Mouse (Mus musculus) frontal cortex, postnatal 25 days (tissue): ENCODE measurements at regions not wholly inside any gene's neighbourhood (a gene's known extent, or its start where the extent isn't known, plus 50 kb on each side); places are given as distances from the start of the nearest gene placed in this dataset.
A peak's percentile ranks its signal among the peaks of the same experiment; 100 is the strongest.

Experiments
- DNase-seq, 2 experiments: peaks; one replicate each; pipeline ENCODE4 v3.0.0; 2022; ENCODE audit warnings: low spot score in 2 of 2

DNA sequence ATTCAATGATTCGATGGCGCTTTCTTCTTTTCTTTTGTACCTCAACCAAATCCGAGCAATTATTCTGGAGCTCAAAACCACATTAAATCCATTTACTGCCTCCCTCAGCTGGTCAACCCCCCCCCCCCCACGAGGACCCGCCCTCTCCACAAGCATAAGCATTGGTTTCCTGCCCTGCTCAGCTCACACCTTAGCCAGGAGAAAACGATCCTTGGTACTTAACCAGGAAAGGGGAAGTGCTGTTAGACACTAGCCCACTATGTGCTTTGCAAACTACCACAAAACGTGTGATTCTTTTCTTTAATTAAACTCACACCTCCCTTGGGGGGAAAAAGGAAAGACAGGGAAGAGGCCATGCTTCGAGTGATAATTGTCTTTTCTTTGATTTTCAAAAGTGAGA lies 169.8 kb downstream of the Arrdc4 start:
- no peak for DNase-seq

DNA sequence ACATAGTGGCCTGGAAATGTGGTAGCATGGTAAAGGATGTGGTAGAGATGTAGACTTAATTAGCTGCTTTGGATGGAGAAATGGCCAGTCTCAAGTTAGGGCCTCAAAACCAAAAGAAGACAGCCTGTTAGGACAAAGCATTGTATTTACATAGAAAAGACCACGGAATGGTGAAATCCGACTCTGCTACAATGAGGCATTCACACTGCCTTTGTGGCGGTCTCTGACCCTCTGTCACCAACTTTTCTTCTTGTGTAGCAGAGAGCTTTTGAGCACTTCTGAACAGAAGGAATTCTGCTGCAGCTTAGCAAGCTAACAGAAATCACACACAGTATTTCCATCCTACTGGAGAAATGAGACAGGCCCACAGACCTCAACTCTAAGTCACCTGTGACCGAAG lies 177.7 kb downstream of the Arrdc4 start:
- no peak for DNase-seq

DNA sequence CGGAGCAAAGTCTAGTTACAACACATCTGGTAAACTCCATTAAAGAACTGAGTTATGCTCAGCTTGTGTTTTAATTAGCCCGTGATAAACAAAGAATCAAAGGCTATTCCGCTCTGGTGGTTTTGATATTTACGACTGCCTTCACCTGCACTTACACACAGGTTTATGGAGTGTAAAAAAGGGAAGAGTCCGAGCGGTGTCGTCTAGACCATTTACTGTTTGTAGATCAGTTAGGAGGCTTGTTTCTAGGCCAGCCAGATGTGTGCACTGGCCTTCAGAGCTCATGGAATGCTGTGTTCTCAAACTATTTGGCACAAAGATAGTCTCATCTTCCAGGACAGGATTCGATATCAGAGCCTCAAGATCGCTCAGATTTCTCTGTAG lies 180.9 kb downstream of the Arrdc4 start:
- DNase-seq, result no peak

DNA sequence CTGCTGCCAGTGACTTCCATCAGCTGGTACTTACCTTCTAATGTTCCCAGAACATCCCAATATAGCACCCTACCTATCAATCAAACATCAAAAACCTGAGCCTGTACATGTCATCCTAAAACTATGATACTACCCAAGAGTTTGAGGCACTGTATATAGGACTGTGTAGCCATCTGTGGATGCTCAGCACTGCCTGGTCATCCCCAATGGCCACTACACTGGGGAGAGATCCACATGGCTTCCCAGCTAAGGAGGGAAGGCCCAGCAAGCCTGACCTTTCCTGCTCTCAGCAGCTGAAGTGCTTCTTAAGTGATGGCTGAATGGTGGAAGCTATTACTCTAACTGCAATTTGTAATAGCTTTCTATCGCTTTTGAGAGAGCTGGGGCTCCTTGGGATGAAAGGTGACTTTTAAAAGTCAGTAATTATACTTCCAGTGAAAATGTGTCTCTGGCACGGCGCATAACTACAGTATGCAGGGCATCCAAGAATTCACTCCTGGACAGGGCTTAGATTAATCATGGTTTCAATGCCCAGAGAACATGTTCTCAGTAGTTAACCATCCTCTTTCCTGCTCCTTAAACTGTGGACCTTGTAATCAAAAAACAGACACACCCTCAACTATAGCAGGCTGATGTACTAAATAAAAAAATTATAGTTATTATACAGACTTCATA lies 181.5 kb downstream of the Arrdc4 start:
- no peak for DNase-seq

DNA sequence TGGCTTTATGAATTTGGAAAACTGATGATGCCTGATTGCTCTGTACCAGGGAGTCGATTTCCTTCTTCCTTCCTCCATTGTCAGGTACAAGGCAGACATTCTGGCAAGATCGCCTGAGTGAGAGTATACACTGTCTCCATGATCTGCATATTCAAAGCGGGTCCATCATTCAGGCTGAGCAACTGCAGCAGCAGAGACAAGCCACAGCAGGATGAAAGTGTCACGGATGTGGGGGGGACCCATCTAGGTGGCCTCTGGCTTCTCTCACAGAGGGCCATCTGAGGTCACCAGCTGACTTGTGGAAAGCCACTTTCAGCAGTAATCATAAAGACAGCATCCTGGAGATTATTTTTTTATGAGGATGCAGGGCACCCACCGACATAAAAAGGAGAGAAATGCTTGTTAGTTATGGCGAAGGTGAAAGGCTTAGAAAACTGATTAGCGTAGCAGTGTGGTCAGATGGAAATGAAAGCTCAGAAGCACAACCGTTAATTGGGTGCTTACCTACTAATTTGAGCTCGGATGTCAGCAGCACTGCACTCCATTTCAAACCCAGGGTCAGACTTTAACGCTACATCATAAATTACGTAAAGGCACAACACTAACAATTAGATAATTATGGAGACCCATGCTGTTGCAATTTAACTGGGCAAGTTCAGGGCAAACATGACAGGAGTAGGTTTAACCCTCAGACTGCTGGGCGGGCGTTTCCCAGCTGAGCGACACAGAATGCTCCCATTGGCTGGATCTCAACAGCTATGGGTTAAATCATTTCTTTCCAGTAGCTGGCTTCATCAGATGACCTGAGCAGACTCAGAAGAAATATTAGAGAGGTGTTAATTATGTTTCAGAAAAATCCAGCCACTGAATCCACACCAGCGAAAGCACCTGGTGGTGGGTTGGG lies 189.3 kb downstream of the Arrdc4 start:
- DNase-seq, result no peak

DNA sequence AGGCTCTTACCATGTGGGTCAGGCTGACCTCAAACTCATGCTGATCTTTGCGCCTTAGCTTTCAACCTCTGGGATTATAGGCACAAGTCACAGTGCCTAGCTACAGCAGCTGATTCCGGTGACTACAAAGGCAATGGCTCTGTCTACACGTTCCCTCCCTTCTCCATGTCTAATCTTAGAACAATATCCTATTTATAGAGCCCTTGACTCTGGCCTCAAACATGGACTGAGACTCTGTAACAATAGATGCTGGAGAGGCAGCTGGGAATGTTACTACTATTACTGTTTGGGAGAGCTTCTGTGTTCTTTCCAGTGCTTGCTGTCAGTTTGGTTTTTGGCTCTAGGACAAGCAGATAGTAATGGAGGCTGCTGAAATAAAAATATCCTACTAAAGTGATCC lies 198.7 kb downstream of the Arrdc4 start:
- no peak for DNase-seq

DNA sequence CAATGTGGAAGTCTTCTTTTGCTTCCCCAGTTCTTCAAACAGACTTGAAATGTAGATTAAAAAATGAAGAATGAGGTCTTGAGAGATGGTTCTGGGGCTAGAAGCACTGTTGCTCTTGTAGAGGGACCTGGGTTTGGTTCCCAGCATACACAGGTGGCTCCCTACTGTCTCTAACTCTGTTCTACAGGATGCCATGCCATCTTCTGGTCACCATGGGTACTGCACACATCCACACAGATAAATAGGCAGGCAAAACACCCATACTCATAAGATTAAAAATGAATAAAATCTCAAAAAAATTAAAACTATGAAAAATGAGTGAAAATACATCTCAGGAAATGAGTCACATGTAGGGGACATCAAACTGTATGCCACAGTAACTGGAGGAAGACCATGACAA lies 200.9 kb downstream of the Arrdc4 start:
- DNase-seq, result no peak

DNA sequence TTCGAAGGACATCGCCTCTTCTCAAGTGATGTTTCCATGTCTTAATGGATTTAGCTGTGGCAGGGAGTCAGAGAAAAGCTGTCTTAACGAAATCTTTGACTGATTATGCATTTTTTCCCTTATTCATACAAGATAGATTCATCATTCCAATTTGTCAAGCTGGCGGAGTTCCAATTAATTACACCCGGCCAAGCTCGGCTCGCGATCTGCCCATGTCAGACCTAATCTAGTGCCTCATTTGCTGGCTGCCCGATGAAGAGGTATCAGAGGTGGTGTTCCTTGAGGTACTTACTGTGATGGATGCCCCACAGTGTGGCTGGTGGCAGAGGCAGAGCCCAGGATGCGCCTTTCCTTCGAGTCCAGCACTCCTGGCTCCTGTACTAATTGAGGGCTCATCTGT lies 204.9 kb downstream of the Arrdc4 start:
- no peak for DNase-seq

DNA sequence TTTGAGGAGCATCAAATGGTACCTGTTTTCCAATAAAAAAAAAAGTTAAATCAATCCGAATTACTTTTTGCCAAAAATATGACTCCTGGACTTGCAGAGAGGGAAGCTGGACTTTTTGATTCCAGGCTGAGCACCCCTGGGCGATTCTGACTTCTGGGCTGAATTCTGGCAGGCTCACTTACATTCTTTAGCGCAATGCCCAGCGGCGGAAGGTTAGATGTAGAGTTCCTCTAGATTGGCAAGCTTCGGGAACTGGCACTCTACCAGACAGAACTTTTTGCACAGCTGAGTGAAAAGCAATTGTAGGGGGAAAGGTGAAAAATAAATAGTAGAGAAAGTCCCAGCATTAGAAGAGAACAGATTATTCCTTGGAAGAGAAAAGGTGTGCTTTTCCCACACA lies 235.5 kb downstream of the Fam169b start:
- no peak for DNase-seq

DNA sequence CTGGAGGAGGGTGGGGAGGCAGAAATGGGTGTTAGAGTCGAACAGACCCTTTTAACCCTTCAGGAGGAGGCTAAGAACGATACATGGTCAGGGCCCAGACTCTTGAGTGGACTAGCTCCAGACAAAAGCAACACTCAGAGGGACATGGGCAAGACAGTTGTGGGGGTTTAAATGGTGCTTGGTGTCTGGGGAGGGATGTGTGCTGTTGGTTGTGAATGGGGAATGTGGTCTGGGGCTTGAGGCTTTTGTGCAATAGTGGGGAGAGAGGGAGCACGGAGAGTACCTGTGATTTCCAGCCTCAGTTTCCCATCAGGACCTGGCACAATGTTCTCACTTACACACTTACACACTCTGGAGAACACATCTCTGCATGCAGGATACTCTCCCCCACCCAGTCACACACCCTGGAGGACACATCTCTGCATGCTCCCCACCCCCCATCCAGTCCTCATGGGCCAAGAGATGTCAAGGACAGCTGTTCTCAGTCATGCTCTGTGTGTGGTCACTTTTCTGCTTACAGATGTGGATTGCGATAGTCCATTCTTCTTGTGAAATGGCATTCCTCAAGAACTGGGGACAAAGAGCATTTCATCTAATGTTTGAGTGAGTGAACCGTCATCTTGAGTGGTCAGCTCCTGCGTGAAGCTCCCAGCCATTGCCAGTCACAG lies 217.6 kb downstream of the Fam169b start:
- DNase-seq, result no peak

DNA sequence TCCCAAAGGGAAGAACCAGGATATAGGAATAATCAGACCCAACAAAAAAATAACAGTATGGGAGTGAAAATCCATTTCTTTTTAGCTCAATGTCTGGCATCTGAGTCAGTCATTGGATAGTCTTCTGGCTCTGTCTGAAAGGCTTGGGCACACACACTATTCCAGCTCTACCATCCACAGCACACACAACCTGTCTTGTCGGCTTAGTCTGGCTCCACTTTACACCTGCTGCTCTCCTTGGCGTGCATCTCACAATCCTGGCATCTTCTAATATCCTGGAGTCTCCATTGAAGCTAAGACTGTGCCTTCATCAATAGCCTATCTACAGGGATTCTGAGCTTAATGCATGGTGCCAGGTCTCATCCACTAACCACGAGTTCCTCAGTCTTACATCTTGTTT lies 213.0 kb downstream of the Fam169b start:
- DNase-seq, result no peak

DNA sequence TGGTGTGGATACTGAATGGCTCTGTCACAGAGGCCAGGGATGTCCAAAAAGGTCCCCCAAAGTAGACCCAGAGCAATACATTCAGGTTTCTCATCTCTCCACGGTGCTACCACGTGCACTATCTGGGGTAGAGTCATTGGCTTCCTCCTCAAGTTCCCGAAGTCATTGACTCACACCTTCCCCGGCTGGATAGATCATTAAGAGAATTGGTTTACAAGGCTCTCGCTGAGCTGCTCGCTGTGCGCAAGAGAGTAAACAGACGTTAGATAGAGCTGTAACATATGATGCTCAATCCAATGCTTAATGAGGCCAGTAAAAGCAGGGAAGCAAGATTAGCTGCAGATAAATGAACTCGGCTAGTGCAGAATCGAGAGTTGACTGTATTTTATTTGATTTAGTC lies 208.9 kb downstream of the Fam169b start:
- no peak for DNase-seq

DNA sequence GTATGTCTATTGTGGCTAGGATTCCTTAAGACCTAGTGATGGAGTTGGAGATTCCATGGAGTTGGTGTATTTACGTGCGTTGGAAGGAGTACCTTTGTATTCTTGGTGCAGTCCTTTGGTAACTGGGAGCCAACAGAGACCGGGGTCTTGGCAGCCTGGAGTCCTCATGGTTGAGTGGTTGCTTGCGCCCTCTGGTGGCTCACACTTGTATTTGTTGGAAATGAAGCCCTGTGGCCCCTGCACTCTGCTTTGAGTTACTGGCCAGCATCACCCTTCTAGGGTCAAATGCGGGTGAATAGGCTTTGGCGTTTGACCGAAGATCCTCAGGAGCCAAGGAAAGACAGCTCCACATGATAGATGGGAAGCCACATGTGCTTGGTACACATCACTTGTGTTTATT lies 207.1 kb downstream of the Fam169b start:
- DNase-seq, result peak; percentile 27 to 40

DNA sequence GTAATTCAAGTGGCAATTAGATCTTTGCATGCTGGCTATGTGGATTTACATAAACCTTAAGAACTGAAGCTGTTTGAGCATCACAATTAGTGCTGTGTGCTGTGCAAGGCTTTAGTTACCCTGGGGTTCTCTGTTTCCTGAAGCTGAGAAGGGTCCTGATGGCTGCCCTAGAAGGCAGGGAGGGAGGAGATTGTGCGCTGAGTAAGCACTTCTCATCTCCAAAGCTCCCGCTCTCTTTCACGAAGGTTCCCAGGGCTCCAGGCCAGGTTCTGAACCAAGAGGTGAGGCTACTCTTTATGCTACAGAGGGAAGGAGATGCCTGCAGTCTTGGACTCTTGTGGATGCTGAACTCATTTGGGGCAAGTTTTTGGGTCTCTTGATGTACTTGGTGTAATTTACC lies 206.7 kb downstream of the Fam169b start:
- DNase-seq, result no peak

DNA sequence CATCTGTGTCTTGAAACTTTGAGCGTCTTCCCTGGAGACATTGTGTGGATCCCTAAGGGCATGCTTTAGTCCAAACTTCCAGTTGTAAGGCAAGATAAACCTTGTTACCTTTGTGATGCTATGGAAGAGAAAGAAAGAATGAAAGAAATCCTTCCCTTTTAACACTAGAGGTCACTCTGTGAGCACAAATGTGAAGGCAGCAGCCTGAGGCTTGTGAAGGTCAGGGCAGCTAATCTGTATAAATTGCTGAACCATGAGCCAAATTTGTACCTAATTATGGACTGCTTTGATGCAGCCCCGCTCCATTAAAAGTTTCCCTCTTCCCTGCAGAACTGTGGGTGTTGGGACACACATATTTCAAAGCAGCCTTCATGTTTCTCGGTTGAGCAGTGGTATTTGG lies 204.4 kb downstream of the Fam169b start:
- no peak for DNase-seq

DNA sequence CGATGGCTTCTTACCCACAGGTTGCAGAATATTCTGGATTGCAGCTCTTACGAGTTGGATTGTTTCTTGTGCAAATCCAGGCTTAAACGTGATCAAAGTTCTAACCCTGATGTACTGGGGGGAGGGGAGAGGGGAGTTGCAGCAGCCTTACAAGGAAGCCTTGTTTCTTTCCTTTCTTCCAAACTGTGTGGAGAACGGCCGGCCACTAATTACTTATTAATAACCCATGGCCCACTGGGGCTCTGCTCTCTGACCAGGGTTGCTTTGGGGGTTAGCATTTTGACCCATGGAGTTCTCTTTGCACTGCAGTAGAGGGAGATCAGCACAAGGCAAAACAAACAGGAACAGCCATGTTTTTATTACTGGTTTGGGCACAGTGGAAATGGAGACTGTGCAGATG lies 199.2 kb downstream of the Fam169b start:
- no peak for DNase-seq

DNA sequence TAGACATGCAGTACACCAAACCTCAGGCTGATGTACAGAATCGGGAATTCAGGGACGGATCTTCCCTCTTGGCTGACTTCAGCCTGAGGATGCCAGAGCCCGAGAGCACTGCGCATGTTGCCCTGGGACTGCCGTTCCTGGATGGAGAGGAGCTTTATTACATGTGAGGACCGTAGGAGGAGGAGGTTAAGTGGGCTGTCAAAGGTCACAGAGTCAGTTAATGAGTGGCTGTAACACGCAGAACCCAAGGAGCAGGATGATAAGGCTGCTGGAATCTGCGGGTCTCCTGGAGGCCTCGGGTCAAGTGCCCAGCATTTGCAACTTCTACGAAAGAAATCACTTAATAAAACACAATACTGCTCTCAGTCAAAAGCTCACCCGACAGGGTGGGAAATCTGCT lies 197.3 kb downstream of the Fam169b start:
- no peak for DNase-seq

DNA sequence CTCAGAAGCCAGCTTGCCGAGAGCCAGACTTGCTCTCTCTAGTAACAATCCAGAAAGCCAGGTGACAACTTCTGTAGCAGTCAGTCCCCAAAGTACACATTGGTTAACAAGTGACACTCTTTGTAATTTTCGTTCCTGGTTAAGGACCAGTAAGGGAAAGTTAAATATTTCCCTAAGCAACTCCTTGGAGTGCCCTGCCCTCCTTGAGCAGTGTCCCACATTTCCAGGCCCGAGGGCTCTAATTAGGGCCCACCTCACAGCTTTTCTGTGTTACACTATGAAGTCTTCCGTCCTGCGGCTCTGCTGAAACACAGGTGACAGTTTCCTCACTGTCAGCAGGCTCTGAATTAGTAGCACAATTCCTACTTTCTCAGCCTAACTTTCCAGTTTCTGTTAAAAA lies 194.9 kb downstream of the Fam169b start:
- DNase-seq, result no peak

DNA sequence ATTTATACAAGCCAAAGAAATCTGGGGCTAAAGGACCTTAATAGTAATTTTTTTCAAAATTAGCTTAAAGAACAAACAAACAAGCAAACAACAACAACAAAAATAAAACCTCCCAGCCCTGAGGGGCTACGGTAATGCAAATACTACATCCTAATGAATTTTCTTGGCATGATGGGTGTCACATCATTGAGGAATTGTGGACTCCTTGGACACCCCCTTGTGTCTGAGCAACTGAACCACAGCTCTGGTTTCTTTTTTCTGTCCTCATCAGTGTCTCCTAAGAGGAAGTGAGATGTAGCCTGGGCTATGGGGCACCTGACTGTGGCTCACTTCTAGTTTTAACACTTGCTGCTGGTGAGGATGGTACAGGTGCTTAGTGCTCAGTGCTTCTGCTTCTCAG lies 184.2 kb downstream of the Fam169b start:
- no peak for DNase-seq

DNA sequence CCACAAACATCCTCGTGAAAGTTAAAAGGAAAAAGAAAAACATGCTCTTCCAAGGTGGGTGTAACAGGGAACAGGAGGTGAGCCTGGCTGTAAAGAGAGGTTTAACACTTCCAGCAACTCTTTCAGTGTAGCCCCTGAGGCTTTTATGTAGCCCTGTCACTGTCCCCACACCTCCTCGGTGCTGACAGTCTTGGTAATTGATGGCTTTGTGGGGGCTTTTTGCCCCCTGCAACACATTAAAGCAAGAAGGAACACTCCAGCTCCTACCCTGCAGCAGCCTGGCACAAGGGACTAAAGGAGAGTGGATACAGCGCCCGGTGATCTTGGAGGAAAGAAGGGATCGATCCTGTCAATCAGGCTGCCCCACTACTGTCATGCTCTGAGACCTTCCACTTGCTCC lies 181.8 kb downstream of the Fam169b start:
- DNase-seq, result no peak

DNA sequence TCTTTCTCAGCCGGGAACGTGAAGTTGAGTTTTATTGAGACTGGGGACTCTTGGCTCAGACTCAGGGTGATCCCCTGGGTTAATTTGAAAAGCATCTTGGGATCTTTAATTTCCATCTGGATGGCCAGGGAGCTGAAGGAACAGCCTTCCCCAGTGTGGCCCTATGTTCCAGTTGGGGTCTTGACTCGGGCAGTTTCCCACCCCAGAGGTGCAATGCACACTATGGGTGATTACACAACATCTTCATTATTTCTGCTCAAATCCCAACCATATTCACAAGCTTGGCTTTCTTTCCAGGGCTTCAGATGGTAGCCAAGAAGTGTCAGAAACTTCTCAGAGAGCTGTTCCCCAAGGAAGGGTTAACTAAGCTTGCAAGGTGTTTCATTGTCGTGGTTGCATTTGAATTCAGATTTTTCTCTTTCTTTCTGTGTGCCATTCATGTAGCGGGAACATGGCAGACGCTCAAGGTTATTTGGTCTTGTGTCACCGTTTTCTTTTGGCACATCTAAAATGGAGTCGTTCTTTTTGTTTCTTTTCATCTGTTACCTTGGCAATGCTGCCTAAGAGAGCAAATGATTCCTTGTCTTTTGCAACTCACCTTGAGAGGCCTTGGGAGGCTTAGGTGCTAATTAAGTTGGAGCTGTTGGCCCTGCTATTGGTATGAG lies 179.5 kb downstream of the Fam169b start:
- DNase-seq, result no peak

DNA sequence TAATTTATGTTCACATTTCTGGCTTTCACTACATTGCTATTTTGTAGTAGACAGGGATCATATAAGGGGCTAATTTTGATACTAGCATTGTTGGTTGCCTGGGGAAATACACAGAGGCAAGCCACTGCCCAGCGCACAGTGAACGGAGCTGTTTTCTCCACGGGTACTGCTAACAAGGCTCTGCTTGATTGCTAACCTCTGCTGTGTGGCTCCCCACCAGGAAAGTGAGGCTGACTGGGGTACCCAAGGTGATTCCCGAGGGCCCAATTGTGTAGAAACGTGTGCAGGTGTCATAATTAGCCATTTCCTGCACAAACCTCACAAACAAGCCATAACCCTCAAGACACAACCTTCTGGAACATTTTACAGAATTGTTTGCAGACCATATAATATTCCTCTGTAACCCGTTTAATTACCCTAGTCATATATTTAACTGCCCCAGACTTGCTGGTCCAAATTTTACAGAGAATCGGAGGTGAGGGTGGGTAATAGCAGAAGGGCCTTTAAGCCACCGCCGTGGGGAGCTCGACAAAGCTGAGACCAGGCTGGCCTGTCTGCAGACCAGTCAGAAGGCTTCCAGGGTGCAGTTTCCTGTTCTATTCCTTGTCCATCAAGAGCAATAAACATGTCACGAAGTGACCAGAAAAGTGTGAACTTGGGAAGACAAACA lies 170.9 kb downstream of the Fam169b start:
- DNase-seq, result no peak
